Mouse (Mus musculus) lung, adult 2 months (tissue): Measurements from ENCODE around the gene Ppp3cb.

Experiments
- CTCF ChIP-seq: fragments of 200-500 bp; IDR thresholded peaks from 2 replicates; pipeline ENCODE4 v1.5.1; 2011; ENCODE audit warnings: mild to moderate bottlenecking, low read length, control low read depth; ENCODE audit not compliant: insufficient read depth
- POLR2A ChIP-seq: fragments of 200-500 bp; IDR thresholded peaks from 2 replicates; pipeline ENCODE4 v1.6.1; 2011; ENCODE audit warnings: low read depth, mild to moderate bottlenecking, control low read depth, low read length, borderline replicate concordance; ENCODE audit errors: extremely low read depth

- TF ChIP-seq CTCF (no peak), POLR2A (no peak)
Measured at GRCm38 (mm10) chr14:20499982-20500381, 46.4 kb downstream of the Ppp3cb start.
